In the genomic region with DNA sequence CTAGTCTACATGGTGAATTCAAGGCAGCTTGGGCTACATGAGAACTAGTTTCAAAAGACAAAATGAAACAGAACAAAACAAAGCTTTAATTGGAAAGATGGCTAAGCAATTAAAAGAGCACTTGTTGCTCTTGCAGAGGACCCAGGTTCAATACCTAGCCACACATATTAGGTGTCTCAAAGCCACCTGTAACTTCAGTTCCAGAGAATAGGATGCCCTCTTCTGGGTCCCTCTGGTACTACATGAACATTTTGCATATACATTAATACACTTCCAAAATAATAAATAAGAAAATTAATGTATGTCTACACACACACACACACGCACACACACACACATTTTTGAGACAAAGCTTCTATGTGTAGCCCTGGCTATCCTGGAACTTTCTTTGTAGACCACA, we compare ENCODE assay signal across 17 mouse cellular contexts.
A peak's percentile ranks its signal among the peaks of the same experiment; 100 is the strongest.
DNase-seq lines count a peak whose midpoint lies in the region; ATAC-seq and TF ChIP-seq lines count a peak whose summit lies in the region.
"Had no signal": no experiment of that assay in that cellular context is flagged by ENCODE, and none has a peak within 500 bp of the region (broad histone marks: within the 10 kb centered on the region; RNA-seq: fewer than 3 reads in every experiment).

No protein-coding gene starts in this region.

- dilution Hi-C loops in CH12.LX (cut with MboI; ENCODE audit: extremely low pct_ligation_motif_present, extremely low pct_unique_long_range_greater_than_20kb, low sequenced_read_pairs), result no loop called here

- no peak overlapping the region for H3K4me2 ChIP-seq in lung, embryonic 14.5 days
- no peak overlapping the region for H3K4me2 ChIP-seq in CH12.LX (ENCODE audit: insufficient read depth, low read depth, poor library complexity, severe bottlenecking)
- H3K4me2 ChIP-seq: embryonic facial prominence, embryonic 13.5 days; forebrain, embryonic 12.5 days; limb, embryonic 15.5 days had no signal

- peak; percentile 41 for TF ChIP-seq CTCF in gastrocnemius, adult 2 months (IDR thresholded peaks at IDR 0.05)
- peak; percentile 25; the same call in 1 of the 2 replicates for TF ChIP-seq CTCF in lung, embryonic 14.5 days (IDR thresholded peaks at IDR 0.05; ENCODE audit: low read depth)
- TF ChIP-seq CTCF in CH12.LX (conservative IDR thresholded peaks at IDR 0.05 in 1 of 2, IDR thresholded peaks at IDR 0.05 in 1 of 2; ENCODE audit: low read depth in 2 of 2, low read length in 2 of 2), result peak in 1 of 2 experiments; percentile 39; a peak in 2 of 4 replicates

- H3K36me3 ChIP-seq in lung, embryonic 14.5 days (ENCODE audit: insufficient read depth), result no peaks in the 10 kb centered on the region
- H3K36me3 ChIP-seq in CH12.LX (replicated peaks in 1 of 2; ENCODE audit: control insufficient read depth in 1 of 2, insufficient read depth in 1 of 2, low read length in 1 of 2), result no peaks in the 10 kb centered on the region
- H3K36me3 ChIP-seq: embryonic facial prominence, embryonic 13.5 days; forebrain, embryonic 12.5 days; heart, embryonic 10.5 days; limb, embryonic 15.5 days had no signal

- peak; percentile 28 for TF ChIP-seq RAD21 in CH12.LX (IDR thresholded peaks at IDR 0.05; ENCODE audit: low read depth, low read length)

- no peaks in the 10 kb centered on the region; the same call in 1 of the 2 replicates for H3K27me3 ChIP-seq in lung, embryonic 14.5 days (ENCODE audit: insufficient read depth, low read length)
- no peaks in the 10 kb centered on the region for H3K27me3 ChIP-seq in CH12.LX (replicated peaks)
- H3K27me3 ChIP-seq: embryonic facial prominence, embryonic 13.5 days; forebrain, embryonic 12.5 days; limb, embryonic 15.5 days; megakaryocyte, embryonic 14.5 days had no signal

- H3K27ac ChIP-seq in gastrocnemius, adult 2 months, result no peak overlapping the region
- H3K27ac ChIP-seq in lung, embryonic 14.5 days (ENCODE audit: low read depth), result no peak overlapping the region
- H3K27ac ChIP-seq in CH12.LX (ENCODE audit: insufficient read depth, low read depth), result no peak overlapping the region
- H3K27ac ChIP-seq: embryonic facial prominence, embryonic 13.5 days; forebrain, embryonic 12.5 days; heart, embryonic 10.5 days; limb, embryonic 15.5 days had no signal

- no peak for DNase-seq in gastrocnemius, adult 2 months
- DNase-seq in gastrocnemius, postnatal 4 days (ENCODE audit: low spot score in 2 of 2), result no peak
- DNase-seq in lung, embryonic 14.5 days, result peak; percentile 13
- no peak for DNase-seq in lung, postnatal 4 days
- DNase-seq in CH12.LX (ENCODE audit: extremely low read depth), result peak; percentile 10
- peak; percentile 51 for DNase-seq in induced T-regulatory cell, adult 2 months (ENCODE audit: low read depth)
- no peak for DNase-seq in cerebellum, postnatal 14 days
- DNase-seq: adrenal gland, postnatal 14 days; cerebellum, postnatal 25 days; heart, postnatal 36 days had no signal

- no peak for TF ChIP-seq POLR2A in CH12.LX (IDR thresholded peaks at IDR 0.05; ENCODE audit: low read depth, low read length)

- H3K4me3 ChIP-seq in gastrocnemius, adult 2 months, result no peak overlapping the region
- no peak overlapping the region for H3K4me3 ChIP-seq in lung, embryonic 14.5 days (ENCODE audit: low read depth, low read length)
- H3K4me3 ChIP-seq in CH12.LX (replicated peaks in 1 of 3; ENCODE audit: low read depth in 2 of 3, low read length in 2 of 3, poor library complexity in 1 of 3), result no peak overlapping the region
- H3K4me3 ChIP-seq: embryonic facial prominence, embryonic 13.5 days; forebrain, embryonic 12.5 days; heart, embryonic 10.5 days; limb, embryonic 15.5 days; megakaryocyte, embryonic 14.5 days had no signal

- in situ Hi-C loops in CH12.LX (cut with MboI; ENCODE audit: low pct_ligation_motif_present, low pct_unique_long_range_greater_than_20kb, low sequenced_read_pairs), result no loop called here

- no peaks in the 10 kb centered on the region for H3K4me1 ChIP-seq in lung, embryonic 14.5 days (ENCODE audit: insufficient read depth)
- peaks cover 0 to 4% of the 10 kb centered on the region in 2 experiments; a peak in 2 of 4 replicates for H3K4me1 ChIP-seq in CH12.LX (ENCODE audit: control insufficient read depth in 1 of 2, insufficient read depth in 2 of 2)
- H3K4me1 ChIP-seq: embryonic facial prominence, embryonic 13.5 days; forebrain, embryonic 12.5 days; heart, embryonic 10.5 days; limb, embryonic 15.5 days; megakaryocyte, embryonic 14.5 days had no signal

- WGBS in lung, embryonic 14.5 days, result 69% methylated on average over 1 of the region's 1 CpGs

- no peak for ATAC-seq in lung, embryonic 14.5 days (ENCODE audit: insufficient read depth)
- no peak for ATAC-seq in monocyte, adult 5-6 weeks (replicated peaks; ENCODE audit: insufficient number of reproducible peaks, low FRiP score, low TSS enrichment, poor library complexity, severe bottlenecking)
- ATAC-seq: inflammation-experienced regulatory T-cells, adult 6 months had no signal

- no peaks in the 10 kb centered on the region for H3K9me3 ChIP-seq in lung, embryonic 14.5 days (ENCODE audit: low read depth, low read length)
- H3K9me3 ChIP-seq in CH12.LX (replicated peaks; ENCODE audit: low read length), result no peaks in the 10 kb centered on the region
- H3K9me3 ChIP-seq: embryonic facial prominence, embryonic 13.5 days; forebrain, embryonic 12.5 days; heart, embryonic 10.5 days; limb, embryonic 15.5 days had no signal

- H3K79me2 ChIP-seq in CH12.LX (replicated peaks; ENCODE audit: control insufficient read depth, extremely low read depth, insufficient read depth, poor library complexity, severe bottlenecking), result no peaks in the 10 kb centered on the region

- intact Hi-C loops in gastrocnemius, adult 2 months (cut with DNase I), result no loop called here

- no peak overlapping the region for H3K9ac ChIP-seq in lung, embryonic 14.5 days
- H3K9ac ChIP-seq in CH12.LX (ENCODE audit: insufficient read depth, low read depth), result no peak overlapping the region
- H3K9ac ChIP-seq: embryonic facial prominence, embryonic 13.5 days; forebrain, embryonic 12.5 days; limb, embryonic 15.5 days had no signal

- TF ChIP-seq EP300 in CH12.LX (IDR thresholded peaks at IDR 0.05; ENCODE audit: low read length), result no peak

TF ChIP-seq in CH12.LX, 34 proteins besides CTCF, POLR2A, EP300 and RAD21:
- TF ChIP-seq SMC3 (IDR thresholded peaks at IDR 0.05; ENCODE audit: low read depth, low read length) (peak; percentile 32), TCF12 (IDR thresholded peaks at IDR 0.05; ENCODE audit: low read depth, low read length) (no peak)

Comparison
In these comparisons a context has a peak if more than half of its experiments do, and no peak if none do; other contexts are left out.
1. DNase-seq: peak in lung, embryonic 14.5 days (single experiment), CH12.LX (single experiment) and induced T-regulatory cell, adult 2 months (single experiment); none in gastrocnemius, adult 2 months (single experiment), gastrocnemius, postnatal 4 days (0 of 2), lung, postnatal 4 days (0 of 2) and cerebellum, postnatal 14 days (0 of 2).